Mouse (Mus musculus): ENCODE data around the gene Wscd1.
"Not testable (repeated sequence)": the region's sequence is repeated elsewhere in the genome, so short reads cannot be mapped to it uniquely, and the experiment has no call there.

Gene Wscd1

GRCm38 (mm10) chr11:71771074-71771473, 21.4 kb downstream of the Wscd1 start:
- DNase-seq = no peak

GRCm38 (mm10) chr11:71772056-71772455, 22.3 kb downstream of the Wscd1 start:
- no peak for DNase-seq

GRCm38 (mm10) chr11:71772802-71773201, 23.1 kb downstream of the Wscd1 start:
- no peak for DNase-seq

- DNase-seq = no peak
Measured at GRCm38 (mm10) chr11:71773986-71774767, 24.5 kb downstream of the Wscd1 start.

GRCm38 (mm10) chr11:71775056-71775455, 25.3 kb downstream of the Wscd1 start:
- DNase-seq = peak; percentile 5 to 16

- DNase-seq = no peak
Measured at GRCm38 (mm10) chr11:71779642-71780041, 29.9 kb downstream of the Wscd1 start.

- DNase-seq = no peak
Measured at GRCm38 (mm10) chr11:71781737-71782354, 32.1 kb downstream of the Wscd1 start.

- DNase-seq = no peak
Measured at GRCm38 (mm10) chr11:71785499-71785898, 35.8 kb downstream of the Wscd1 start.

GRCm38 (mm10) chr11:71788209-71788608, 38.5 kb downstream of the Wscd1 start:
- DNase-seq = no peak

- no peak for DNase-seq
Measured at GRCm38 (mm10) chr11:71790227-71790626, 40.5 kb downstream of the Wscd1 start.

- no peak for DNase-seq
Measured at GRCm38 (mm10) chr11:71799206-71799605, 49.5 kb downstream of the Wscd1 start.

- DNase-seq = no peak
Measured at GRCm38 (mm10) chr11:71808521-71808920, 58.8 kb downstream of the Wscd1 start.

- DNase-seq = no peak
Measured at GRCm38 (mm10) chr11:71811828-71812227, 62.1 kb downstream of the Wscd1 start.

- DNase-seq = no peak
Measured at GRCm38 (mm10) chr11:71812921-71813320, 63.2 kb downstream of the Wscd1 start.

- DNase-seq = no peak
Measured at GRCm38 (mm10) chr11:71814511-71814910, 64.8 kb downstream of the Wscd1 start.

- DNase-seq = no peak
Measured at GRCm38 (mm10) chr11:71815326-71815725, 65.6 kb downstream of the Wscd1 start.

- no peak for DNase-seq
Measured at GRCm38 (mm10) chr11:71816918-71817317, 67.2 kb downstream of the Wscd1 start.

GRCm38 (mm10) chr11:71817341-71817740, 67.6 kb downstream of the Wscd1 start:
- no peak for DNase-seq

- no peak for DNase-seq
Measured at GRCm38 (mm10) chr11:71818111-71818510, 68.4 kb downstream of the Wscd1 start.

- no peak for DNase-seq
Measured at GRCm38 (mm10) chr11:71819901-71820300, 70.2 kb downstream of the Wscd1 start.

GRCm38 (mm10) chr11:71820847-71821246, 71.1 kb downstream of the Wscd1 start:
- no peak for DNase-seq

GRCm38 (mm10) chr11:71821526-71821925, 71.8 kb downstream of the Wscd1 start:
- not testable (repeated sequence) for DNase-seq

GRCm38 (mm10) chr11:71822031-71822430, 72.3 kb downstream of the Wscd1 start:
- DNase-seq = no peak

- DNase-seq = no peak
Measured at GRCm38 (mm10) chr11:71824971-71825370, 75.3 kb downstream of the Wscd1 start.

Data from thymus, postnatal 36 days (tissue).